Mouse (Mus musculus): Measurements from ENCODE around the gene Fam81b. TPM values are rescaled to one million over a fixed set of nuclear protein-coding genes. Genes with fewer than 3 reads are reported as not detected.
"Not testable (repeated sequence)": the region's sequence is repeated elsewhere in the genome, so short reads cannot be mapped to it uniquely, and the experiment has no call there.

Fam81b gene
- 0.75 and 0.93 TPM in 2 replicates for polyA plus RNA-seq (2015; fragmentation: Nextera tagmentation; extraction: Ambion mirVana)

DNA sequence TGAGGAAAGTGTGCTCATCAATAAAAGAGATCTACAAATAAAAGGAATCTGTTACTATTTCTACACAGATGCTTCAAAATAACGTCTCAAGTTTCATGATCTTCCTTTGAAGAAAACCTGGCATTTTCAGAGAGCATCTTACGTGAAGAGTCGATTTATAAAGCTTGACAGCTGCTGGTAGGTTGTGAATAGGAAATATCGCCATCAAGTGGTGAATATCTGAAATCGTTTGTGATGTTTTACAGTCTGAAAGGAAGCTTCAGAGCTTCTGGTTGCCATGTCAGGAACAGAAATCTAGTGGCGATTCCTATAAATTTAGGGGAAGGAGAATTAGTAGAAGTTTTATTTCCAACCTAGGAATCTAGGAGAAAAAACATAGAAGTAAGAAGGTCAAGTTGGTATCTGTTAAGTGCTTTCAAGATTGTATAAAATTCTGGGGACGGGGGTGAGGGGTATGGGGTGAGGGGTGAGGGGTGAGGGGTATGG lies at the start of gene Fam81b:
Gene Fam81b (minus strand): TSS at position 436 of the 486 bp plus-strand sequence.
- no peak for ATAC-seq (ENCODE audit: low read depth)
- Histone ChIP-seq H3K36me3 (ENCODE audit: control insufficient read depth, insufficient read depth, low read length) (no peaks in the 10 kb centered on the region), H3K27me3 (ENCODE audit: control insufficient read depth, insufficient read depth, low read depth, low read length) (no peaks in the 10 kb centered on the region), H3K9ac (ENCODE audit: low read length) (no peak within 1 kb of the TSS), H3K4me1 (replicated peaks; ENCODE audit: control insufficient read depth, insufficient read depth, low read length) (no peaks in the 10 kb centered on the region), H3K9me3 (ENCODE audit: control insufficient read depth, low read length) (no peaks in the 10 kb centered on the region), H3K4me2 (ENCODE audit: low read depth, low read length) (no peak within 1 kb of the TSS), H3K27ac (ENCODE audit: low read length) (peak within 1 kb of the TSS; percentile 52), H3K4me3 (ENCODE audit: low read length) (no peak within 1 kb of the TSS)
- WGBS: 32% methylated on average over 7 of the region's 7 CpGs

GRCm38 (mm10) chr13:76345941-76346340 lies 41.1 kb upstream of the Fam81b start:
- 0 out of 2 replicates have a peak overlapping the region, but pooled peaks have one; percentile 11 for H3K4me2 ChIP-seq (ENCODE audit: low read depth, low read length)

GRCm38 (mm10) chr13:76318635-76319034 lies 13.8 kb upstream of the Fam81b start:
- peak; percentile 92 for ATAC-seq (ENCODE audit: low read depth)
- Histone ChIP-seq H3K4me2 (ENCODE audit: low read depth, low read length) (no peak overlapping the region), H3K9me3 (ENCODE audit: control insufficient read depth, low read length) (no peaks in the 10 kb centered on the region), H3K27me3 (ENCODE audit: control insufficient read depth, insufficient read depth, low read depth, low read length) (no peaks in the 10 kb centered on the region), H3K9ac (ENCODE audit: low read length) (no peak overlapping the region), H3K4me3 (ENCODE audit: low read length) (no peak overlapping the region), H3K27ac (ENCODE audit: low read length) (no peak overlapping the region), H3K36me3 (ENCODE audit: control insufficient read depth, insufficient read depth, low read length) (no peaks in the 10 kb centered on the region), H3K4me1 (replicated peaks; ENCODE audit: control insufficient read depth, insufficient read depth, low read length) (no peaks in the 10 kb centered on the region)
- 18% methylated on average over 3 of the region's 3 CpGs for WGBS

More at GRCm38 (mm10) chr13:76345941-76346340, 41.1 kb upstream of the Fam81b start:
- not testable (repeated sequence) for ATAC-seq (ENCODE audit: low read depth); H3K27me3 ChIP-seq (ENCODE audit: control insufficient read depth, insufficient read depth, low read depth, low read length); H3K27ac ChIP-seq (ENCODE audit: low read length); H3K9ac ChIP-seq (ENCODE audit: low read length); H3K36me3 ChIP-seq (ENCODE audit: control insufficient read depth, insufficient read depth, low read length); H3K4me1 ChIP-seq (replicated peaks; ENCODE audit: control insufficient read depth, insufficient read depth, low read length); H3K4me3 ChIP-seq (ENCODE audit: low read length); H3K9me3 ChIP-seq (ENCODE audit: control insufficient read depth, low read length)
- WGBS: 64% methylated on average over 18 of the region's 21 CpGs

DNA sequence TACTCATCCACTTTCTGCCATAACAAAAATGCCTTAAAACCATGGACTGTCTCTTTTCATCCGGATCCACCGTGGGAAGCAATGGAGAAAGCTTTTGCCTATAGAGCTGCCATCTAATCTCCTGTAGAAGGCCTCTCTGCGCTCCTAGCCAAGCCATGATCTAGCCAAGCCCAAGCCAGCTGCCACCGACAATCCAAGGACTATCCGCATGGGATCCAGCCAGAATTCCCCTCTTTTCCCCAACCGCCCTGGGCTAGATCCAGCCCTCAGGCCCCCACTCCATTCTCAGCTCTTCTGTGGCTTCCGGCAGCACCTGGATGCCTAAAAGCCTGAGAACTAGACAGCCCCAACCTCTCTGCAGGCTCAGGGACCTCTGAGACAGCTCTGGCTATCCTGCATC lies 6.7 kb upstream of the Fam81b start:
- ATAC-seq (ENCODE audit: low read depth): no peak
- Histone ChIP-seq H3K9me3 (ENCODE audit: control insufficient read depth, low read length) (no peaks in the 10 kb centered on the region), H3K4me2 (ENCODE audit: low read depth, low read length) (no peak overlapping the region), H3K4me3 (ENCODE audit: low read length) (no peak overlapping the region), H3K27me3 (ENCODE audit: control insufficient read depth, insufficient read depth, low read depth, low read length) (no peaks in the 10 kb centered on the region), H3K36me3 (ENCODE audit: control insufficient read depth, insufficient read depth, low read length) (no peaks in the 10 kb centered on the region), H3K9ac (ENCODE audit: low read length) (no peak overlapping the region), H3K27ac (ENCODE audit: low read length) (no peak overlapping the region), H3K4me1 (replicated peaks; ENCODE audit: control insufficient read depth, insufficient read depth, low read length) (no peaks in the 10 kb centered on the region)
- WGBS: 73% methylated on average over 7 of the region's 7 CpGs

DNA sequence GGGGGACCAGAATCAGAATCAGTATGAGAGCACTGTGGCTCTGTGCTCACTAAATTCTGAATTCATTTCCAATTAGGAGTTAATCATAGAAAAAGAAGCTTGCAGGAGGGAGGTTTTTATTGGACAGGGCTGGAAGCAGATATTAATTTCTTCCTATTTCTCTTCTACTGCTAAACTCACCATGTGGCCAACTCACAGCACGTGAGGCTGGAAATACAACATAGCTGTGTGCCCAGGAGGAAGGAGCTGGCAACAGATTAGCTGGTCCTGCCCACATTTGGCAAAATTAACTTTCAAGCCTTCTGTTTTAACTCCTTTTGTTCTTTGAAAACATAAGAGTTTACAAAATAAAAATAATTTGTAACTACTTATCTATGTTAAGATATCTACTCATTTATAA lies 3.9 kb upstream of the Fam81b start:
- Histone ChIP-seq H3K36me3 (ENCODE audit: control insufficient read depth, insufficient read depth, low read length) (no peaks in the 10 kb centered on the region), H3K4me2 (ENCODE audit: low read depth, low read length) (no peak overlapping the region), H3K27ac (ENCODE audit: low read length) (no peak overlapping the region), H3K9ac (ENCODE audit: low read length) (no peak overlapping the region), H3K4me1 (replicated peaks; ENCODE audit: control insufficient read depth, insufficient read depth, low read length) (no peaks in the 10 kb centered on the region), H3K27me3 (ENCODE audit: control insufficient read depth, insufficient read depth, low read depth, low read length) (no peaks in the 10 kb centered on the region), H3K4me3 (ENCODE audit: low read length) (no peak overlapping the region), H3K9me3 (ENCODE audit: control insufficient read depth, low read length) (no peaks in the 10 kb centered on the region)
- no peak for ATAC-seq (ENCODE audit: low read depth)
- WGBS: 44% methylated on average over 1 of the region's 1 CpGs

DNA sequence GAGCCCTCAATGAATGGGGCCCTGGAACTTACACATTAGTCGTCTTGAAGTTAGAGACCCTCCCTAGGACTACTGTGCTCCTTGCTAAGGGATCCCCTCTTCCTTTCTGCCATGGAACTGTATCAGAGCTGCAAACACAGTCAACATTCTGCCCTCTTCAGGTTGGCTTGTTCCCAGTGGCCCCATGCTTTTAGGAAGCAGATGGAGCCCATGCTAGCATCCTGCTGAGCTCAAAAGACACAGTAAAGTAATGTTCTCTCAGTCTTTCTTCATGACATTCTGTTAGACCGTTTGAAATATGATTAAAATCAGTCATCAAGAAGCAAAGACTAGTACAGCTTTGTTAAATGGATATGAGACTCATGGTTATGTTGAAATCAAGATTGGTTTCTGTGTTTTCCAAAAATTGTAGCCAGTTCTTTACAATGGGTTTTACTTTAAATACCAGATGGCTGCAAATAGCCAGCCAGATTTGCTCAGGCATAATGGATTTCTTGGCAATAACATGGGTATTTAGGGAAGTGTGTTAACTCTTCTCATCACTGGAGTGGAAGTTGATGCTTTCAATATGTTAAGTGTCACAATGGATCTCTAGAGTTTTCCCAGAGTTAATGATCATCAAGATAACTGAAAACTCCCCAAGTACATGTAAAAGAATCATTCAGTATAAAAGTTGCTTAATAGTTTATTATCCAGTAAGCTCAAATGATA lies 938 bp upstream of the Fam81b start:
- Histone ChIP-seq H3K9ac (ENCODE audit: low read length) (no peak overlapping the region), H3K4me2 (ENCODE audit: low read depth, low read length) (no peak overlapping the region), H3K4me1 (replicated peaks; ENCODE audit: control insufficient read depth, insufficient read depth, low read length) (no peaks in the 10 kb centered on the region), H3K9me3 (ENCODE audit: control insufficient read depth, low read length) (no peaks in the 10 kb centered on the region), H3K4me3 (ENCODE audit: low read length) (no peak overlapping the region), H3K36me3 (ENCODE audit: control insufficient read depth, insufficient read depth, low read length) (no peaks in the 10 kb centered on the region), H3K27me3 (ENCODE audit: control insufficient read depth, insufficient read depth, low read depth, low read length) (no peaks in the 10 kb centered on the region), H3K27ac (ENCODE audit: low read length) (peak overlapping the region; percentile 52)
- ATAC-seq (ENCODE audit: low read depth): peak; percentile 84
- 47% methylated on average over 2 of the region's 2 CpGs for WGBS

GRCm38 (mm10) chr13:76305241-76305640 lies 369 bp upstream of the Fam81b start:
- Histone ChIP-seq H3K4me3 (ENCODE audit: low read length) (no peak overlapping the region), H3K4me2 (ENCODE audit: low read depth, low read length) (no peak overlapping the region), H3K9me3 (ENCODE audit: control insufficient read depth, low read length) (no peaks in the 10 kb centered on the region), H3K27me3 (ENCODE audit: control insufficient read depth, insufficient read depth, low read depth, low read length) (no peaks in the 10 kb centered on the region), H3K27ac (ENCODE audit: low read length) (peak overlapping the region; percentile 52), H3K4me1 (replicated peaks; ENCODE audit: control insufficient read depth, insufficient read depth, low read length) (no peaks in the 10 kb centered on the region), H3K9ac (ENCODE audit: low read length) (no peak overlapping the region), H3K36me3 (ENCODE audit: control insufficient read depth, insufficient read depth, low read length) (no peaks in the 10 kb centered on the region)
- no peak for ATAC-seq (ENCODE audit: low read depth)
- 95% methylated on average over 3 of the region's 3 CpGs for WGBS

DNA sequence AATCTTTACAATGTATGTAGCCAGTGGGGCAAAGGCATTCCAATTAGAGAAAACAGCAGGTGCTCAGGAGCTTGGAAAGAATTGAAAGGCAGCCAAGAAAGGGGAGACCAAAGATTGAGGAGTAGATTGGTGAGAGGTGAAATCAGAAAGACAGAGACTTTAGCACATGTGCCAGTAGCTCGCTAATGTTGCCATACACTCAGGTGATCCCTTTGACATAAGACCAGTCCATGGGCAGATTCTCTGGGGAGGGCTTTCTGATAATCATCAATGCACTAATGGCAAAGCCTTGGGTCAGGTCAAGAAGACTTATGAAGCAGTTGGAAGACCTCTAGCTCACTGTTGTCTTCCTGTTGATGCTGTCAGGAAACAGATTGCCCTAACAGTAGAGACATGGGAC lies 671 bp downstream of the Fam81b start:
- 67% methylated on average over 1 of the region's 1 CpGs for WGBS
- ATAC-seq (ENCODE audit: low read depth): no peak
- Histone ChIP-seq H3K4me3 (ENCODE audit: low read length) (no peak overlapping the region), H3K9ac (ENCODE audit: low read length) (no peak overlapping the region), H3K36me3 (ENCODE audit: control insufficient read depth, insufficient read depth, low read length) (no peaks in the 10 kb centered on the region), H3K27ac (ENCODE audit: low read length) (no peak overlapping the region), H3K27me3 (ENCODE audit: control insufficient read depth, insufficient read depth, low read depth, low read length) (no peaks in the 10 kb centered on the region), H3K4me2 (ENCODE audit: low read depth, low read length) (no peak overlapping the region), H3K9me3 (ENCODE audit: control insufficient read depth, low read length) (no peaks in the 10 kb centered on the region), H3K4me1 (replicated peaks; ENCODE audit: control insufficient read depth, insufficient read depth, low read length) (no peaks in the 10 kb centered on the region)

DNA sequence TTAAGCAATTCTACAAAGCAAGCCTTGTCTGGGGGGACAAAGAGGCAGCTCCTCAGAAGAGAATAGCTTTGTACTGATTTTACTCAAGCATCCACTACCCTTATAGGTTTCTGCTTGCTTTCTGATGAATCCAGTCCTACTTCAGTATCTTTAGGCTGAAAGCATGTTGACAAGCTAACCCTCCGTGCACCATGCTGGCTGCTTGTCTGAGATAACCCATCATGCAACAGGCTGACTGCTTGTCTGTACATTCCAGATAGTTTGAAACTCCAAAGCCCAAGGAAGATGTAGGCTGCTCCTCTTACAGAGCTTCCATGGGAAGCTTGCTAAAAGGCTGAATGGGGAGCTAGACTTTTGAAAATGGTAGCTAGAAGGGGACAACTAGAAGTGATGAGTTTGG lies 1.7 kb downstream of the Fam81b start:
- 53% methylated on average over 1 of the region's 1 CpGs for WGBS
- no peak for ATAC-seq (ENCODE audit: low read depth)

More for the DNA sequence above, 1.7 kb downstream of the Fam81b start:
- H3K27ac ChIP-seq (ENCODE audit: low read length): no peak overlapping the region
- no peaks in the 10 kb centered on the region for H3K4me1 ChIP-seq (replicated peaks; ENCODE audit: control insufficient read depth, insufficient read depth, low read length)
- H3K4me2 ChIP-seq (ENCODE audit: low read depth, low read length): no peak overlapping the region
- no peaks in the 10 kb centered on the region for H3K27me3 ChIP-seq (ENCODE audit: control insufficient read depth, insufficient read depth, low read depth, low read length)
- H3K9me3 ChIP-seq (ENCODE audit: control insufficient read depth, low read length): no peaks in the 10 kb centered on the region
- H3K36me3 ChIP-seq (ENCODE audit: control insufficient read depth, insufficient read depth, low read length): no peaks in the 10 kb centered on the region
- H3K9ac ChIP-seq (ENCODE audit: low read length): no peak overlapping the region
- no peak overlapping the region for H3K4me3 ChIP-seq (ENCODE audit: low read length)
